Mouse (Mus musculus): ENCODE measurements around the gene Ajuba. TPM values are rescaled to one million over a fixed set of nuclear protein-coding genes. Genes with fewer than 3 reads are reported as not detected.
"Not testable (repeated sequence)": the region's sequence is repeated elsewhere in the genome, so short reads cannot be mapped to it uniquely, and the experiment has no call there.

Ajuba gene
- 1 to 10 TPM; 5.7 to 5.8 TPM for total RNA-seq (2021)
- long read RNA-seq, experiment 1, transcript Ajuba-201 (8 exons, 3,397 nt), result major isoform, 12 of 13 reads
- long read RNA-seq, experiment 1, partial matches to known transcripts, result 0 of 13 reads
- long read RNA-seq, experiment 1, other reads (novel, unspliced or antisense), result 1 of 13 reads
- long read RNA-seq, experiment 2, transcript Ajuba-201 (8 exons, 3,397 nt), result major isoform, 9 of 9 reads
- long read RNA-seq, experiment 2, partial matches to known transcripts, result 0 of 9 reads
- long read RNA-seq, experiment 2, other reads (novel, unspliced or antisense), result 0 of 9 reads

GRCm38 (mm10) chr14:54577089-54577982 lies at the start of gene Ajuba:
TSS of gene Ajuba (minus strand) at chr14:54577558.
- intact Hi-C loops (cut with DNase I; ENCODE audit: low total_unique reads), result no loop called here
- peak; percentile 92 for DNase-seq

GRCm38 (mm10) chr14:54624976-54625375 lies 47.6 kb upstream of the Ajuba start:
- intact Hi-C loops (cut with DNase I; ENCODE audit: low total_unique reads), result no loop called here
- DNase-seq, result no peak

- intact Hi-C loops (cut with DNase I; ENCODE audit: low total_unique reads), result no loop called here
- DNase-seq, result no peak
Measured at GRCm38 (mm10) chr14:54623334-54623733, 46.0 kb upstream of the Ajuba start.

- DNase-seq, result no peak
- intact Hi-C loops (cut with DNase I; ENCODE audit: low total_unique reads), result no loop called here
Measured at GRCm38 (mm10) chr14:54621133-54621532, 43.8 kb upstream of the Ajuba start, which contains the start of gene Psmb11. TSS of gene Psmb11 (plus strand) at chr14:54621433.

GRCm38 (mm10) chr14:54617897-54618365 lies 40.6 kb upstream of the Ajuba start, which contains the start of gene Psmb5:
TSS of gene Psmb5 (minus strand) at chr14:54618022.
- intact Hi-C loops (cut with DNase I; ENCODE audit: low total_unique reads), result no loop called here
- peak; percentile 87 for DNase-seq

- no peak for DNase-seq
- intact Hi-C loops (cut with DNase I; ENCODE audit: low total_unique reads), result no loop called here
Measured at GRCm38 (mm10) chr14:54617152-54617896, 40.0 kb upstream of the Ajuba start.

- no peak for DNase-seq
- intact Hi-C loops (cut with DNase I; ENCODE audit: low total_unique reads), result no loop called here
Measured at GRCm38 (mm10) chr14:54616226-54616825, 39.0 kb upstream of the Ajuba start.

- intact Hi-C loops (cut with DNase I; ENCODE audit: low total_unique reads); DNase-seq: not testable (repeated sequence)
Measured at GRCm38 (mm10) chr14:54614130-54614529, 36.8 kb upstream of the Ajuba start.

GRCm38 (mm10) chr14:54610648-54611047 lies 33.3 kb upstream of the Ajuba start:
- intact Hi-C loops (cut with DNase I; ENCODE audit: low total_unique reads), result no loop called here

GRCm38 (mm10) chr14:54609962-54610361 lies 32.6 kb upstream of the Ajuba start:
- intact Hi-C loops (cut with DNase I; ENCODE audit: low total_unique reads), result no loop called here

More at GRCm38 (mm10) chr14:54610648-54611047, 33.3 kb upstream of the Ajuba start:
- no peak for DNase-seq

GRCm38 (mm10) chr14:54609245-54609644 lies 31.9 kb upstream of the Ajuba start:
- no peak for DNase-seq
- intact Hi-C loops (cut with DNase I; ENCODE audit: low total_unique reads), result no loop called here

More at GRCm38 (mm10) chr14:54609962-54610361, 32.6 kb upstream of the Ajuba start:
- DNase-seq, result no peak

- intact Hi-C loops (cut with DNase I; ENCODE audit: low total_unique reads), result no loop called here
Measured at GRCm38 (mm10) chr14:54607226-54607625, 29.9 kb upstream of the Ajuba start.

GRCm38 (mm10) chr14:54605752-54606321 lies 28.5 kb upstream of the Ajuba start, which contains the start of gene 4931414P19Rik:
TSS of gene 4931414P19Rik (minus strand) at chr14:54605993.
- intact Hi-C loops (cut with DNase I; ENCODE audit: low total_unique reads), result no loop called here
- DNase-seq, result peak; percentile 89

More at GRCm38 (mm10) chr14:54607226-54607625, 29.9 kb upstream of the Ajuba start:
- DNase-seq, result no peak

GRCm38 (mm10) chr14:54603686-54604085 lies 26.3 kb upstream of the Ajuba start:
- no peak for DNase-seq
- intact Hi-C loops (cut with DNase I; ENCODE audit: low total_unique reads), result no loop called here

- intact Hi-C loops (cut with DNase I; ENCODE audit: low total_unique reads), result no loop called here
- DNase-seq, result peak; percentile 97
Measured at GRCm38 (mm10) chr14:54603038-54603654, 25.8 kb upstream of the Ajuba start.

- DNase-seq, result no peak
- intact Hi-C loops (cut with DNase I; ENCODE audit: low total_unique reads), result no loop called here
Measured at GRCm38 (mm10) chr14:54602613-54603012, 25.3 kb upstream of the Ajuba start.

GRCm38 (mm10) chr14:54601601-54602000 lies 24.2 kb upstream of the Ajuba start:
- no peak for DNase-seq
- intact Hi-C loops (cut with DNase I; ENCODE audit: low total_unique reads), result no loop called here

- DNase-seq, result no peak
- intact Hi-C loops (cut with DNase I; ENCODE audit: low total_unique reads), result no loop called here
Measured at GRCm38 (mm10) chr14:54597084-54597483, 19.7 kb upstream of the Ajuba start.

Data from gastrocnemius, postnatal 14 days (tissue).